Mouse (Mus musculus) lung, postnatal 36 days (tissue): ENCODE measurements at regions not wholly inside any gene's neighbourhood (a gene's known extent, or its start where the extent isn't known, plus 50 kb on each side); places are given as distances from the start of the nearest gene placed in this dataset.

Experiments
- DNase-seq: peaks from one replicate; pipeline ENCODE4 v3.0.0; 2022; ENCODE audit warnings: mixed read lengths

DNA sequence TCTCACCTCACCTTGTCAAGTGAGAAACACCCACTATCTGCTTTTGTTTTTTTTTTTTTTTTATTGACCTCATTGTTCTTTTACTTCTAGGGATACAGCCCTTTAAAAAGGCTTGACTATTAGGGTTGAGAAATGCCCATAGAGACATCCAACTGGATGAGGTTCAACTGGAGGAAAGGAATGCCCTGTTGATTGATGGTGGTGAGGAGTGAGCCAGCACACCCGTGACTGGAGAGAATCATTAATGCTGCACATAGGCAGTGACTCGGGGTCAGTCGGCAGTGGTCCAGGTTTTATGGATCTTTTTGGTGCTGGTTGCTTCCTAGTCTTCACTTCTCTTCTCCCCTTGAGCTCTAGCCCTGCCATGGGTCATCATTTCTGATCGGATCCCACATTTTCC is 82.9 kb upstream of the Cryz start:
- peak; percentile 14 for DNase-seq

DNA sequence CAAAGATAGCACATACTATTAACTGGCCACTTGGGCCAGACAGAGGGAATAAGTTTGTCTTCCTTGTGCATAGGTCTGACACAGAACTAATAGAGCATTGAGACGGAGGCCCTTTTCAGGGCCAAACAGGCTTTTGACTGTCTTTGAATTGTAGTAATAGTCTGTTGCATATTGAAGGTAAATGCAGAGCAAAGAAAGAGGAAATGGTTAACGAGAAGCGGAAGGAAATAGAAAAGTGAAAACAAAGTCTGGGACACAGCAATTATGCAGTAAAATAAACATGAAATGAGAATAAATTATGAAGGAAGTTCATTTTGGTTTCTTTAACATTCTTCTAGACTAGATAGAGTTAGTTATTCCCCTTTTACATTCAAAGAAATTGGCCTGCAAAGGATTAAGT is 86.4 kb upstream of the Cryz start:
- no peak for DNase-seq

DNA sequence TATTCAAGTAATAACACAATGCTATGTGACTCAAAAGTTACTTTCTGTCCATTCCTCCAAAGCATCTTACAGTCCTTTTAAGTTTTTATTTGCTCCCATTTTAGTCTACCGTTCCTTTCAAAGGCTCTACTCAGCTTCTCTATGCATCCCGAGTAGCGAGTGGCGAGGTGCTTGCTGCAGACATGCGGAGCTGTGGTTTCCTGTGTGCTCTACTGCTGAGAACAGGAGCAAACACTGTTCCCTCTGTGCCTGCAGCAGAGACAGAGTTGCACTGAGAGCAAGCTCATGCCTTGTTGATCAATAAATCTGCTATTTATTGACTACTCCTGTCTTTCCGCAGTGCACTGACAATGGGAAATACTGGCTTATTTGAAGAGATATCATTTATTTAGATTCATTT is 87.1 kb upstream of the Cryz start:
- DNase-seq, result no peak

DNA sequence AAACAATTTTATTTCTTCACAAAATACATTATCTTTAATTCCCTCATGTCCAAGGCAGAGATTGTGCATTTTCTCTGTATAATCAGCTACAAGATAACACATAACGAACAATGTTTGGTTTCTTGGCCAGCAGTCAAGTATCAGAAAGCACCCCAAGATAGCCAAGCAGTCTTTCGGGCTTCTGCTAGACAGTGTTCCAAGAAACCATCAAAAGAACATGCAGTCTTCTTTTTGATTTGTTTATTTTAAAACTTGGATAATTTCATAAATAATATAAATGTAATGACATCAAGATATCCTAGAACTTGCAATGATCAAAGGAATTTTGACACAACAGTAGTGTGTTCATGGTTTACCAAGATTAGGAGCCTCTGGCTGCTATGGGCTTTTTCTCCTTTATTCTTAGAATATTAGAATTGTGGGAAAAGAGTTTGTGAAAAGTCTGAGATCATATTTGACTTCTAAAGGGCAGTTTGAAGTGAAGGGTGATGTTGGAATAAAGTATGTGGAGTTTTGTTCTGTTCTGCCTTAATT is 103.1 kb upstream of the Cryz start:
- no peak for DNase-seq

DNA sequence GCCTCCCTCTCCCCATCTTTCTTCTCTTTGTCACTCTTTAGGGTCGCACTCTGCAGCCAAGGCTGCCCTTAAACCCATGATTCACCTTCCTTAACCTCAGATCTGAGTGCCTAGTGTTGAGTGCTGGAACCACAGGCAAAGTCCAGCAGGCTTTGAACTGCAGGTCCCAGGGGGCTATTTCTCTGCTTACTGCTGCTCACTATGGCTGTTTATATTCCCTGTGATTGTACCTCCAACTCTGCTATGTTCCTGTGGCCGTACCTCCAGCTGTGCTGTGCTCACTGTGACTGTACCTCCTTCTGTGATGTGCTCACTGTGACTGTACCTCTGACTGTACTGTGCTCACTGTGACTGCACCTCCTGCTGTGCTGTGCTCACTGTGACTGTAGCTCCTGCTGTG is 124.1 kb upstream of the Cryz start:
- DNase-seq, result no peak

DNA sequence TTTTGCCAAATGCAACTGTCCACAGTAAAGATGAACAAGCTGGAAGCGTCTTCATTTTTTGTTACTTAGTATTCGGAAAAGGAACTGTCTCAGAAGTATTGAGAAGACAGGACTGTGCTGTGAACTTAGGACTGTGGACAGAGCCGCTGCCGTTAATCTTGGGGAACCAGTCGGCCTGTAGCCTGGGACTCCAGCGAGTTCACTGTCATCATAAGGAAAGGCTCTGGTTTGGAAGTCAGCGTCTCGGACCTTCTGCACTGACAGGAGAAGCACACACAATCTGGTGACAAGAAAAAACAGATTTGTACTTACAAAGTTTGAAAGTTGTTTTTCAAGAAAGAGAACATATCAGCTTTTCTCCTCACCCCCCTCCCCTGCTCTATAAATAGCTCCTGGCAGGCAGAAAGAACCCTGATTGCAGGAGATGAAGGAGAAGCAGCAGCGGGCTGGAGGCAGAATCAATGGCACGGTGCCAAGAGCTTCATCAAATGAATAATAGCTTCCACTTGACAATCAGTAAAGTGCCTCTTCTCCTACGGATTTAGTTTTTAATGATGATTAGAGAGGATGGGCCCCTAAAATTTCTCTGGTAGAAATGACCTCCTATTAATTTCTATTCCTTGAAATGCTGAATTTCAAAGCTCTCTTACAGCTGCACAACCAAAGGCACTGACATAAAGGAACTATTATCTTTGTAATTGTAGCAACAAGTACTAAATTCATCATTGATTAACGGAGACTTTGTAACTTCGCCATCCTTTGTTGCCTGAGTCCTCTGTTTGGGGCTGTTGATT is 128.7 kb upstream of the Cryz start:
- peak; percentile 36 for DNase-seq

DNA sequence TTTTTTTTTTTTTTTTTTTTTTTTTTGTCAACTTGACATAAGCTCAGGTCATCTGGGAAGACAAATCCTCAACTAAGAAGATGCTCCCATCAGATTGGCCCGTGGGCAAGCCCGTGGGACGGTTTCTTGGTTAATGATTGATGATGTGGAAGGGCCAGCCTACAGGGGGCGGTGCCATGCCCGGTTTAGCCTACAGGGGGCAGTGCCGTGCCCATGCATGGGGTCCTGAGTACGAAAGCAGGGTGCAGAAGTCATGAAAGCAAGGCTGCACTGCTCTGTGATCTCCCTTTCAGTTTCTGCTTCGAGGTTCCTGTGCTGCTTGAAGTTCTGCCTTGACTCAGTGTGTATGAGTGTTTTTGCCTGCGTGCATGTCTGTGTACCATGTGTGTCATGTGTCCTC is 127.7 kb upstream of the Lhx8 start:
- DNase-seq, result no peak

DNA sequence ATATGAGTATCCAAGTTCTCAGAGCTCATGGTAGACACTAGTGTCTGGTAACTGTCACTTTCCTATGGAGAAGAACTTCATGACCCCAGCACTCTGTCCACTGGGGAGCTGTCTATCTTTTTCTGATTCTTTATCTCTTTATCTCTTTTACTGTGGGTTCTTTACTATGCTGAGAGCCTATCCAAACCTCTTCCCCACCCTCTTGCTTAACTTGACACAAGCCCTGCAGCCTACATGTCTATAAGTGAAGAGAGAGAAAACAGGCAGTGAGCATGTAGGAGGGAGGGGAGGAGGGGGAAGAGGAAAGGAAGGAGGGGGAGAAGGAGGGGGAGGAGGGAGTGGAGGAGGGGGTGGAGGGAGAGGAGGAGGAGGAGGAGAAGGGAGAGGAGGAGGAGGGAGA is 122.6 kb upstream of the Lhx8 start:
- no peak for DNase-seq

DNA sequence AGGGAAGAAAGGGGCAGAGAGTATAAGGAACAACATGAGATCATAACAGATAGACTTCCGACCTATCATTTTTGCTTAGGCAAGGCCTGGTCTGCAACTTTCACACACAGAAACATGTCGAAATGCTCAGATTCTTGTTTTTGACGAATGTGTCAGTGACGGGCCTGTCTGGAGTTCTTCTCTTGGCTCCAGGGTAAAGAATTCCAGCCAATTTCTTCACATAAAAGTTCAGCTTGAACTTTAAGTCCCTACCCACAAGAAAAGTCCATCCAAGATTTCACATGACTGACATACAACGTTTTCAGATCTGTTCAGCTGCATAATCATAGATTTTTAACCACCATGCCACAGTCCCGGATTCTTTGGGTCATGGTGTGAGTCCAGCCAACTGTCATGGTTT is 122.1 kb upstream of the Lhx8 start:
- peak; percentile 65 for DNase-seq

DNA sequence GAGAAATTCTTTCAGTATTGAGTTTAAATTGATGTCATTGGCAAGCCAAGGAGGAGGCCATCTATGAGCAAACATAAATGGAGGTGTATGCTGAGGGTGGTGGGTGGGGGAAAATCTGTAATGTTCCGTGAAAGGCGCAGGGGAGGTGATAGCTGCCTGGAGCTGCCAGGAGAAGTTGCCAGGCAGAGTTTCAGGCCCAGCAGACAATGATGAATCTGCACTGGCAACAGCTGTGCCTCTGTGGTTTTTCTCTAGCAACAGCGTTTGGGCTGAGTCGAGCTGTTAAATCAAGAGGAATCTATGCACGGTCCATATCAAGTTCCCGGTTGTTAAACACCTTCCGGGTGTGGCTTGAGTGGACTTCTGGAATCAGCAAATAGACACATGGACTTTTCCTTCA is 120.7 kb upstream of the Lhx8 start:
- peak; percentile 15 for DNase-seq

DNA sequence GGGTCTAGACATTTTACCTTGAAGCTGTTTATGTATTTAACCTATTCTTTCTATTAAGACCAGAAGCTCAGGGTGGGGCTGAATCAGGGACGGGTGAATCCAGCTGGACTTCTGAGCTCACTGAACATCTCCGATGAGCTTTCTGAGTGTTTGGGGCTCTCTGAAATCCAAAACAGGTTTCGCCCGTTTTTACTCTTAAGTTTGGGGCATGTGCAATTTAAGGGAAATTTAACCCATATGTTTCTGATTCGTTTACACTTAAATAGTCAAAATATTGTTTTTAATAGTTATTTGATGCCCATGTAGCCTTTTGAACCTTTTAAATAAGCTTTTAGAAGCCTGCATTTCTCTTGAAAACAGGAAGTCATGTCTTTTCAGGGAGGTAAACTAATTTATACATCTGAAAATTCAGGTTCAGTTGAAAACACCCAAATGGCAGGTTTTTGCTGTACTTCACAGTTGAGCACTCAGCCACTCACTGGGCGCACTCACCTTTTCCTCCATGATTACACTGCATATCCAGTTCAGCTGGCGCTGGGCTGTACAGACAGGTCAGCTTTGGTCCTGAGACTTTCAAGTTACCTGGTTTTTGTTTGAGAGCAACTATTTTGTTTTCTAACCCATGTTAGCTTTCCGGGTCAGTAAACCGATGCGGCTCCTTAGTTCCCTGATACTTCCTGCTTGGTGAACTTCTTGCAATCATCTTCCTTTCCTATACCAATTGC is 113.1 kb upstream of the Lhx8 start:
- no peak for DNase-seq

DNA sequence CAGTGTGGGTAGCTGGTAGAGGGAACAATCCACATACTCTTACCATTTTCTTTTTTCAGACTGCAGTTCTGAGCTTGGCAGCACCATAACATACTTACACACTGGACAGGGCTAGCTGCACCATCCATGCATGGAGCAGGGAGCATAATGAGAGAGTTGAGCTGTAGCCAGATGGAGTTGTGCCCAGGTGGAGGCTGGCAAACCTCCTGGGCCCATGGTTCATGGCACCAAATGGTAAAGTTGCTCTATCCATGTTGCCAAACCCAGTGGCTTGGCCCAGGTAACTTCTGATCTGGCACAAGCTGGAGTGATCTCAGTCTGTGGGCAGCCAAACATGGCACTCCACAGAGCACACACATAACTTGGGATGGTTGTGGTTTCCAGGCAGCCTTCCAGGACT is 111.0 kb upstream of the Lhx8 start:
- no peak for DNase-seq

DNA sequence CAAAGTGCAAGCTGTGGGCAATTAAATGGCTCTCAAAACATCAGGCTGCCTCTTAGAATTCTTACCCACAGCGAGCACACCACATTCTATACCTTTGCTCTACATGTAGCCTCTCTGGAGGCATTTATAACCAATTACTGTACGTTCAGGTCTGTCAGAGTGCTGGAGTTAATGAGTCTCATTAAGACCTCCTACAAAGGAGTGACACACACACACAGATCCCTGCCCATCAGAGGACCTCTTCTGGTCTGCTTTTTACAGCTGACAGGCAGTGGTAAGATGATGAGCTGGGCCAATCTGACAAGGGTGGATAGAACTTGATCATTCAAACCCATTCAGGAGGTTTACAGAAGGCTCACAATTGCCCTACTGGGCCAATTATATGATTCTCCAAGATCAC is 110.4 kb upstream of the Lhx8 start:
- DNase-seq, result no peak

DNA sequence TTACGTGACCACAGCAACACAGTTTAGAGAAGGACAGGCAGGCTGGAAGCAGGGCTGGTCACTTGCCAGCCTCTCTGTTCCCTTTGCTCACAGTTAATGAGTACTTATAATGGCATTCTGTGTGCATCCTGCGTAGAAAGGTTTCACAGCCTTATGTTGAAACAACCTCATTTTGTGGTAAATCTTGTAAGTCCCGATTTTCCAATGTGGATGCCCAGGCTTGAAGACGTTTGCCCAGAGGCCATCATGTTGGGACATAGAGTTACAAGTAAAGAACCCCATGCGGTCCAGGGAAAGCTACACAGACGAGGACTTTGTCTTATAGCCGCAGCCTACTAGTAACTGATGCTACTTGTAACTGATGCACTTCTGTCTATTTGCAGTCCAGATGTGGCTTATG is 100.4 kb upstream of the Lhx8 start:
- no peak for DNase-seq

DNA sequence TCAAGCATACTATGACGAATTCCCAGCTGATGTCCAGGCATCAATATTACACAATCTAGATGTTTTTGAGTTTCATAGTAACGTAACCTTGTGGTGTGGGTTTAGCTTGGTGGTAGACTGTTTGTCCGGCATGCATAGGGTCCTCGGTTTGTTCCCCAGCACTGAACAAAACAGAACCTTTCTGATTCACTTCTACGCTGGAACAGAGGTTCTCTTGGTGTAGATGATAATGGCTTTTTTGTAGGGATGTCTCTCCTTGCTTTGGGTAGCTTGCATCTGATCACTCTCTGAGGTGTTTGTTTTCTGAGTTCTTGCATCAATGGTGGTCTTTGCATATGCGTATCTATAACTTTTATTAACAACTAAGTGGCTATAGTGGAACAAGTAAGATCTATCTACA is 99.2 kb upstream of the Lhx8 start:
- DNase-seq, result no peak

DNA sequence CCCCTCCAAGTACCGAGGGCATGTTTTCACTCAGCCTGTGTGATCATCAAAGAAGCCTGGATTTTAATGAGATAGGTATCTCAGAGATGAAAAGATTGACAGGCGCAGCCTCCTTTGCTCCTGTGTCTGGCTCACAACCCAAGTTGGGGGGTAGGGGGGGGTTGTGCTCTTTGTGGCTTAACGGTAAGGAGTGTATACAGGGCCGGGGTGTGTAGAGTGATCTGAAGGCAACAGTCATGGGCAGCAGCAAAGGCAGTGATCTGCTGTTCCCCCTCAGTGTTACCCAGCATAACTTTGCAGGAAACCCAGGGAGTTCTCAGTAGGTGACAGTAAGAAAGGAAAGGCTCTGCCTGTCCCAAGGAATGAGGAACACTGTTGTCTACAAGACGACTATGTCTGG is 94.1 kb upstream of the Lhx8 start:
- DNase-seq, result no peak

DNA sequence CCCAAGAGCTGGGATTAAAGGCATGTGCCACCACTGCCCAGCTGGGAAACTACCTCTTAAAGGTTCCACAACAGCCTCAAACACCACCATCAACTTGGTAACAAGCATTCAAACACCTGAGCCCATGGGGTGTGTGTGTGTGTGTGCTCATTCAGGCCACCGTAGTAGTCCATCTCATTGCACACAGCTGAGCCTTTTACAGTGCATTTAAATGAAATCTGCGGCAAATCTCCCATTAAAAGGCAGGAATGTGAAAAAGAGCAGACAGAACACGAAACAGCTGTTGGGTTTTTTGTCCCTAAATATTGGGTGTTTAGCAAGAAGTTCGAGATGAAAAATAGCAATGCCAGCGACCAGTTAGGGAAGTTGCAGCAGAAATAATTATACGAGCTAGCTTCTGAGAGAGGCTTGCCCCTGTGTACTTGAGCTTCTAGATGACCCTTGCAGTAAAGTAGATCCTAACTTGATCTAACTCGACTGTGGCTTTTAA is 91.0 kb upstream of the Lhx8 start:
- DNase-seq, result peak; percentile 39

DNA sequence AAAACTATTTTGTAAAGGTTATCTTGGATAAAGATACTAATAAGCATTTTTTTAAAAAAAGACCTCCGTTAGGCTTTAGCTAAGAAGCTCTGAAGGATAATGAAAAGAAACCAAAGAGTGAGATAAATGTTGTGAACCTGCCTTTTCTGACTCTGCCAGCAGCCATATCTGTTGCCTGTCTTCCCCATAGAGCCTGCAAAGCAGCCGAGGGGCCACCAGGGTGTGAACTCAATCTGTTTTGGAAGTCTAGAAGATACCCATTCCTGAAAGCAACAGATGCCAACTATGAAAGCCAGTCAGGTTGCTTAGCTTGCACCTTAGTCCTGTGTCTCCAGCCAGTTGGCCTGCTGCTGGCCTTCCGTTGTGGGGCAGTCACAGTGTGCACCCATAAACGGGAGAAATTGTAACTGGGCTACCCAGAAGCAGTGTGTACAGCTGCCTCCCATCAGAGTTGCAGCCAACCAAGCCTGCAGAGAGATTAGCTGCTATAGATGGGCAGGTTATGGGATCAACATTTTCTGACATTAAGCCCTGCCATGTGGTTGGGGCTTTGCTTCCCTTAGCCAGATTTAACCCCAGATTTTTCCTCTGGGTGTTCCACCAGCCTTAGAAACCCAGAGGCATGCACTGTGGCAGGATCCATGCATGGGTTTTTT is 87.8 kb upstream of the Lhx8 start:
- peak; percentile 51 for DNase-seq

DNA sequence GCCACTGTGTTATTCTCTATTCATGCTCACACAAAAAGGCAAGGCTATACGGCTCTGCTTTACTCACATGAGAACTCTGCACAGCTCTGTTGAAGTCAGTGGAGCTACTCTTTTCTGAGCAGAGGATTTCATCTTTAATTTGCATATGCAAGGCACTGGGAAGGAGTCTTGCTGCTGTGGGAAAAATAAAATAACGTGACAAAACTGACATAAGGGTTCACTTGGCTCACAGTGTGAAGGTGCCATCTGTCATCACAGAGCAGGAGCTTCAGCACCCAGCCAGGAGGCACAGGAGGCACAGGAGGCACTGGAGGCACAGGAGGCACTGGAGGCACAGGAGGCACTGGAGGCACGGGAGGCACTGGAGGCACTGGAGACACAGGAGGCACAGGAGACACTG is 83.9 kb upstream of the Lhx8 start:
- DNase-seq, result no peak

DNA sequence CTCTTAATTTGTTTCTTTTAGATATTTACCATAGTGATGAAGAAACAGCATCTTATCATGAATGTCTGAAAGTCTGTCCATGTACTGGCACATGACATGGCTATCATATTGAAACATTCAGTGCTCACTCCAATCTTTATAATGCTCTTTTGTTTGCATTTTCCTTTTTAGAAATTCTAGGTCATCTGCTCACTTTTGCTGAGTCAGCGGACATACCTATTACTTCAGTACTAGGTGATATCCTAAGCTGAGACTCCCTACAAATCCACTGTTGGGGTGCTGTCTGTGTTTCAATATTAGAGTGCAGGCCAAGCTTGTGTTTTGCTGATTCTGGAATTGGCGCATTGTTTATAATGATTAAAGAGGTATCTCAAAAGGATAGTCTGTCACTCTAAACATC is 79.8 kb upstream of the Lhx8 start:
- DNase-seq, result no peak

DNA sequence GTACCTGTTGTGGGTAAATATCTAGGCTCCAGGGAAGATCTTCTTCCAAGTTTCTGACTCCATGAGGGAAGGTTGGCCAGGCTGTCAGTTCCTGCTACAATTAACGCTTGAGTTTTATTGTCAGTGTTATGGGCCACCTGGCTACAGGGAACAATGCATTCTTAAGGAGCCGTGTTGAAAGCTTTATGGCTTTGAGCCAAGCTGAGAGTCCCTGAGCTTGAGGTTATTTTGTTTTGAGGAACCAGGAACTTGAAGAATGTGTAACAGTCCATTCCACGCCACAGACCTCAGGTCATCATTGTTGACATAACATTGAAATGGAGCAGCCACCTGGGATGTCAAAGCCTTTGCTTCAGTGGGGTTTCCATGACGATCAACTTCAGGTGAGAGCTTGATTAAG is 71.6 kb upstream of the Lhx8 start:
- DNase-seq, result peak; percentile 10

DNA sequence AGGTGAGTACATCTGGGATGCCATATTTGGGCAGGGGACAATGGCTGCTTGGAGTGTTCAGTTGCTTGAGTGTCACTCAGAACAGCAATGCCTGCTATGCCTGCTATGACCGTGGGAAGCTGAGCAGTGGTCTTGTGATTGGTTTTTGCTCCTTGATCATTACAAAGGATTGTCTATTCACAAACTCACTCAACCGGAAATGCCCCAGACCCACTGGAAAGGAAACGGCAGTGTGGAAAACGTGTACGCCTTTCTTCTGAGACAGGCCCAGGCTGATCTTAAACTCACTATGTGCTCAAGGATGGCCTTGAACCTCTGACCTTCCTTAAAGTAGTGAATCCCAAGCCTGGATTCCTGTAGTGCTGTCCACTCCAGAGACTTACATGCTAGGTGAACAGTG is 63.2 kb upstream of the Lhx8 start:
- no peak for DNase-seq

DNA sequence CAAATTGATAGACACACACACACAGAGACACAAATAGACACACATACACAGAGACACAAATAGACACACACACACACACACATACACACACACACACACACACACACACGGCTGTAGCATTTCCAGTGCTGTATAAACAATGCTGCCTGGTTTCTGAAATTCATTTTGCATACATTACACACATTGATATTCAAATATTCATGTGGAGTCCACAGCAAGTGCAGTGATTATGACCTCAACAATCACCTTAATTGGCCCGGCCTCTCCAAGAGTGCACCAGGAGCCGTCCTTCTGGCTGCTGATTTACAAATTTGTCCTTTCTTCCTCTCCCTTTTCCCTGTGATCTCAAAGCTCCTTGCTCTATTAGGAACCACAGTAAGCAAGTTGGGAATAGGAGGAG is 61.2 kb upstream of the Lhx8 start:
- no peak for DNase-seq

DNA sequence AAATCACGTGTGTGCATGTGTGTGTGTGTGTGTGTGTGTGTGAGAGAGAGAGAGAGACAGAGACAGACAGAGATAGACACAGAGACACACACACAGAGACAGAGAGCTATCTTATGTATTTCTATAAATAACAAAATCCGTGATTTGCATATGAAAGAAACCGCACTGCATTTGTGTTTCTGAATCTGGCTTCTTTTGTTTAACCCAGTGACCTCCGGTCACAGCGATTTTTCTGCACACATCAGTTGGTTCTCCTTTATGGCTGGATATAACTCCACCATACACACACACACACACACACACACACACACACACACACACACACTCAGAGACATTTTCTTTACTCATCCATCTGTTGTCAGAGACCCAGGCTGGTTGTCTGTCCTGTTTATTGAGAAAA is 58.2 kb upstream of the Lhx8 start:
- DNase-seq, result no peak
